Mouse (Mus musculus): Measurements from ENCODE around the gene Wnt4.

DNA sequence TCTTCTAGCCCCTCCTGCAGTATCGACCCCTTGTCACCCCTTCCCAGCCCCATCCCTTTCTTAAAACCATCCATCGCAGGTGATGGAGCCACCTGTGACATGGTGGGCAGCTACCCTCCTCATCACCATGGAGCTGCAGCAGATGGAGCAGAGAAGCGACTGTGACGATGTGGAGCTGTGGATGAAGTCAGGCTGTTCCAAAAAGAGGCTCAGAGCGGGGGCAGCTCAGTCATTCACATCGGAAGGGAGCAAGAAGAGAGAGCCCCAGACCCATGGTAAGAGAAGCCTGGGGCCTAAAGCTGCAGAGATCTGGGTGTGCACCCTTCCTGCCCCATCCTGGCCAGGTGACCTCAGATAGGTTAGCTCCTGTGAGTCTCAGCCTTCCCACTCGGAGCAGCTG is 26.8 kb downstream of the Wnt4 start:
- TF ChIP-seq CTCF (IDR thresholded peaks at IDR 0.05; ENCODE audit: insufficient read depth, low read length), result no peak
- no peak for TF ChIP-seq POLR2A (IDR thresholded peaks at IDR 0.05; ENCODE audit: borderline replicate concordance, extremely low read depth, low read depth, low read length)
